Mouse (Mus musculus) limb, embryonic 14.5 days (tissue): Measurements from ENCODE around the gene Otx1. TPM values are rescaled to one million over a fixed set of nuclear protein-coding genes. Genes with fewer than 3 reads are reported as not detected.
A peak's percentile ranks its signal among the peaks of the same experiment; 100 is the strongest.

Experiments used
- ATAC-seq: fragments of 200-750 bp; cut with Nextera tagmentation; 2 replicates; pipeline ENCODE4 v1.8.0; 2017; ENCODE audit warnings: low read depth, moderate number of reproducible peaks, moderate TSS enrichment; ENCODE audit not compliant: low FRiP score
- DNase-seq: peaks from one replicate; pipeline ENCODE4 v3.0.0-alpha.2; 2015; ENCODE audit warnings: low spot score
- H3K27ac ChIP-seq: fragments of 300-500 bp; sonication (generic); replicated peaks from 2 replicates; pipeline ENCODE4 v1.5.1; 2014; ENCODE audit warnings: low read depth, mild to moderate bottlenecking, low read length, moderate library complexity, mixed read lengths
- H3K27me3 ChIP-seq: fragments of 300-500 bp; sonication (generic); 2 replicates; pipeline ENCODE4 v1.6.1; 2014; ENCODE audit warnings: low read length, mixed read lengths; ENCODE audit not compliant: control insufficient read depth, insufficient read depth
- H3K36me3 ChIP-seq: fragments of 300-500 bp; sonication (generic); 2 replicates; pipeline ENCODE4 v1.6.1; 2014; ENCODE audit warnings: mild to moderate bottlenecking, low read length, moderate library complexity, mixed read lengths; ENCODE audit not compliant: control insufficient read depth, insufficient read depth
- H3K4me1 ChIP-seq: fragments of 300-500 bp; sonication (generic); 2 replicates; pipeline ENCODE4 v1.6.1; 2014; ENCODE audit warnings: antibody characterized with exemption, low read length, mixed read lengths; ENCODE audit not compliant: control insufficient read depth, insufficient read depth
- H3K4me2 ChIP-seq: fragments of 300-500 bp; sonication (generic); replicated peaks from 2 replicates; pipeline ENCODE4 v1.6.1; 2014; ENCODE audit warnings: low read depth, mild to moderate bottlenecking, low read length, moderate library complexity; ENCODE audit not compliant: severe bottlenecking
- H3K4me3 ChIP-seq: fragments of 300-500 bp; sonication (generic); replicated peaks from 2 replicates; pipeline ENCODE4 v1.5.1; 2014; ENCODE audit warnings: low read length
- H3K9ac ChIP-seq: fragments of 300-500 bp; sonication (generic); 2 replicates; pipeline ENCODE4 v1.6.1; 2014; ENCODE audit warnings: mild to moderate bottlenecking, low read depth, low read length, moderate library complexity; ENCODE audit not compliant: severe bottlenecking
- H3K9me3 ChIP-seq: fragments of 300-500 bp; sonication (generic); 2 replicates; pipeline ENCODE4 v1.6.1; 2016; ENCODE audit warnings: low read length; ENCODE audit not compliant: control insufficient read depth
- POLR2A ChIP-seq: fragments of 200-500 bp; IDR thresholded peaks from 2 replicates; pipeline ENCODE4 v1.8.0; 2012; ENCODE audit warnings: inconsistent platforms, mild to moderate bottlenecking, moderate library complexity, borderline replicate concordance; ENCODE audit not compliant: insufficient read depth, insufficient read length; ENCODE audit errors: extremely low read depth
- WGBS: fragments of 180-500 bp; shearing (Covaris S2); extraction: QIAGEN DNeasy Blood & Tissue Kit; methylation state at CpG from one replicate; pipeline ENCODE4 v1.1.7; 2014; 5-methylcytosine and 5-hydroxymethylcytosine counted together
- polyA plus RNA-seq, 2 experiments: library from polyadenylated mRNA; depleted of rRNA in 1 of 2; stranded (reverse) in 1 of 2; unstranded in 1 of 2; fragments of >200 nt; fragmentation: Nextera tagmentation in 1 of 2; extraction: Ambion mirVana in 1 of 2; gene quantifications; 2 replicates each; pipeline versions ENCODE4 v1.2.1 to v1.2.3; 2012 to 2014

Otx1 gene
- polyA plus RNA-seq (2012; rRNA removed) (3.3 and 3.4 TPM in 2 replicates), polyA plus RNA-seq (2014; fragmentation: Nextera tagmentation; extraction: Ambion mirVana) (2.2 TPM in 2 replicates)

- Histone ChIP-seq H3K9ac (peak within 1 kb of the TSS; percentile 41), H3K4me1 (peaks cover 14% of the 10 kb centered on the region), H3K27ac (0 out of 2 replicates have a peak within 1 kb of the TSS, but pooled peaks have one; percentile 5), H3K4me3 (peak within 1 kb of the TSS; percentile 54), H3K4me2 (peak within 1 kb of the TSS; percentile 94), H3K27me3 (peaks cover 93% of the 10 kb centered on the region), H3K9me3 (no peaks in the 10 kb centered on the region), H3K36me3 (peaks cover 2% of the 10 kb centered on the region; the same call in 1 of the 2 replicates)
- TF ChIP-seq POLR2A, result no peak
- DNase-seq (no peak), ATAC-seq (no peak)
- WGBS, result under 1% methylated on average over 34 of the region's 34 CpGs
Observed at GRCm38 (mm10) chr11:22002783-22003340, at the start of gene Otx1. Otx1 (minus strand) TSS chr11:22002897.

GRCm38 (mm10) chr11:22050864-22051263, 48.2 kb upstream of the Otx1 start:
- no peak overlapping the region for H3K9ac ChIP-seq
- ATAC-seq (no peak), DNase-seq (no peak)
- no peak overlapping the region for H3K4me3 ChIP-seq
- no peaks in the 10 kb centered on the region for H3K4me1 ChIP-seq
- no peak overlapping the region for H3K4me2 ChIP-seq
- H3K27me3 ChIP-seq, result no peaks in the 10 kb centered on the region
- WGBS, result 74% methylated on average over 7 of the region's 7 CpGs
- H3K9me3 ChIP-seq, result no peaks in the 10 kb centered on the region
- H3K36me3 ChIP-seq, result peaks cover 7% of the 10 kb centered on the region; the same call in 1 of the 2 replicates
- TF ChIP-seq POLR2A, result no peak
- H3K27ac ChIP-seq, result no peak overlapping the region

GRCm38 (mm10) chr11:22039854-22040426, 37.2 kb upstream of the Otx1 start:
- no peak for TF ChIP-seq POLR2A
- DNase-seq (no peak), ATAC-seq (no peak)
- Histone ChIP-seq H3K4me2 (no peak overlapping the region), H3K36me3 (0 out of 2 replicates have a peak, but pooled peaks cover 2% of the 10 kb centered on the region), H3K9me3 (no peaks in the 10 kb centered on the region), H3K4me1 (no peaks in the 10 kb centered on the region), H3K9ac (no peak overlapping the region), H3K27ac (no peak overlapping the region), H3K27me3 (no peaks in the 10 kb centered on the region), H3K4me3 (no peak overlapping the region)
- 80% methylated on average over 6 of the region's 6 CpGs for WGBS

- Histone ChIP-seq H3K4me2 (no peak overlapping the region), H3K27ac (no peak overlapping the region), H3K27me3 (no peaks in the 10 kb centered on the region), H3K36me3 (no peaks in the 10 kb centered on the region), H3K9me3 (no peaks in the 10 kb centered on the region), H3K4me1 (no peaks in the 10 kb centered on the region), H3K4me3 (no peak overlapping the region), H3K9ac (no peak overlapping the region)
- TF ChIP-seq POLR2A, result no peak
- no peak for ATAC-seq
- no peak for DNase-seq
- 59% methylated on average over 7 of the region's 7 CpGs for WGBS
Observed at GRCm38 (mm10) chr11:22034564-22035105, 31.9 kb upstream of the Otx1 start.

- WGBS, result 91% methylated on average over 3 of the region's 3 CpGs
- H3K4me2 ChIP-seq, result no peak overlapping the region
- no peak overlapping the region for H3K9ac ChIP-seq
- H3K9me3 ChIP-seq, result no peaks in the 10 kb centered on the region
- DNase-seq (no peak), ATAC-seq (no peak)
- H3K27ac ChIP-seq, result no peak overlapping the region
- H3K36me3 ChIP-seq, result no peaks in the 10 kb centered on the region
- no peak for TF ChIP-seq POLR2A
- H3K27me3 ChIP-seq, result no peaks in the 10 kb centered on the region
- H3K4me3 ChIP-seq, result no peak overlapping the region
- no peaks in the 10 kb centered on the region for H3K4me1 ChIP-seq
Observed at GRCm38 (mm10) chr11:22033582-22033981, 30.9 kb upstream of the Otx1 start.
